Mouse (Mus musculus) kidney, postnatal 25 days (tissue): ENCODE data around the gene Tpk1.

Experiments used
- DNase-seq, 2 experiments: peaks; one replicate each; pipeline ENCODE4 v3.0.0; 2021; ENCODE audit warnings: mixed read lengths in 2 of 2

Tpk1 gene

GRCm38 (mm10) chr6:43424978-43425377, 241.1 kb downstream of the Tpk1 start:
- DNase-seq: no peak

GRCm38 (mm10) chr6:43420358-43420979, 245.6 kb downstream of the Tpk1 start:
- no peak for DNase-seq

GRCm38 (mm10) chr6:43408949-43409348, 257.1 kb downstream of the Tpk1 start:
- DNase-seq: no peak

GRCm38 (mm10) chr6:43403076-43403475, 263.0 kb downstream of the Tpk1 start:
- DNase-seq: no peak

GRCm38 (mm10) chr6:43402219-43402997, 263.7 kb downstream of the Tpk1 start:
- no peak for DNase-seq

- DNase-seq: no peak
Measured at GRCm38 (mm10) chr6:43396426-43396825, 269.7 kb downstream of the Tpk1 start.

GRCm38 (mm10) chr6:43395538-43395937, 270.5 kb downstream of the Tpk1 start:
- DNase-seq: no peak

- DNase-seq: no peak
Measured at GRCm38 (mm10) chr6:43391358-43391757, 274.7 kb downstream of the Tpk1 start.

- DNase-seq: no peak
Measured at GRCm38 (mm10) chr6:43387273-43387672, 278.8 kb downstream of the Tpk1 start.

GRCm38 (mm10) chr6:43384841-43385240, 281.2 kb downstream of the Tpk1 start:
- no peak for DNase-seq

- DNase-seq: no peak
Measured at GRCm38 (mm10) chr6:43384304-43384703, 281.8 kb downstream of the Tpk1 start.

- DNase-seq: no peak
Measured at GRCm38 (mm10) chr6:43382750-43383149, 283.3 kb downstream of the Tpk1 start.

GRCm38 (mm10) chr6:43382284-43382683, 283.8 kb downstream of the Tpk1 start:
- no peak for DNase-seq

- DNase-seq: no peak
Measured at GRCm38 (mm10) chr6:43373206-43373605, 292.9 kb downstream of the Tpk1 start.

- no peak for DNase-seq
Measured at GRCm38 (mm10) chr6:43367434-43367945, 298.6 kb downstream of the Tpk1 start.

GRCm38 (mm10) chr6:43366952-43367351, 299.1 kb downstream of the Tpk1 start:
- no peak for DNase-seq

GRCm38 (mm10) chr6:43363917-43364316, 302.2 kb downstream of the Tpk1 start:
- DNase-seq: no peak

- DNase-seq: no peak
Measured at GRCm38 (mm10) chr6:43363291-43363820, 302.7 kb downstream of the Tpk1 start.

GRCm38 (mm10) chr6:43361248-43361647, 304.8 kb downstream of the Tpk1 start:
- DNase-seq: no peak

GRCm38 (mm10) chr6:43360214-43360613, 305.9 kb downstream of the Tpk1 start:
- no peak for DNase-seq

- DNase-seq: no peak
Measured at GRCm38 (mm10) chr6:43354562-43355241, 311.4 kb downstream of the Tpk1 start.

- DNase-seq: no peak
Measured at GRCm38 (mm10) chr6:43353446-43353845, 312.6 kb downstream of the Tpk1 start.

- no peak for DNase-seq
Measured at GRCm38 (mm10) chr6:43349083-43349482, 317.0 kb downstream of the Tpk1 start.
